Mouse (Mus musculus) spleen, postnatal 36 days (tissue): ENCODE data around the gene Rapgef4.

Experiments used
- DNase-seq, 2 experiments: peaks; one replicate each; pipeline ENCODE4 v3.0.0; 2022; ENCODE audit warnings: low spot score in 2 of 2, mixed read lengths in 1 of 2

The Rapgef4 gene

DNA sequence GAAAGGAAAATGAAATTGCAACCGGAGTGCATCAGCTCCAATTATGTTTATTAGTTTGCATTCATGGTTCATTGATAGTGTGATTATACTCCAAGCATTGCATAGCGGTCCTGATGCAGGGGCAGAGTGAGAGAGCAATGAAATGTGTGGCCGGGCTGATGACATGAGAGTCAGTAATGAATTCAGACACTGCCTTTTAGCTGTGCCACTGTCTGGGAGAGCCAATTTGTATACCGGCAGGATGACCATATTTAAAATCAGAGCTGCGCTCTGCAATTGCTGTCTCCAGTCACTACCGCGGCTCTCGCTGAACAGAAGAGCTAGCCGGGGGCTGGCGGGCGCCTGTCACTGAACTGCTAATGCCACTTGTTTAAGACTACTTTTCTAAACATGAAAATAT, 197.5 kb downstream of the Rapgef4 start:
- DNase-seq: no peak

DNA sequence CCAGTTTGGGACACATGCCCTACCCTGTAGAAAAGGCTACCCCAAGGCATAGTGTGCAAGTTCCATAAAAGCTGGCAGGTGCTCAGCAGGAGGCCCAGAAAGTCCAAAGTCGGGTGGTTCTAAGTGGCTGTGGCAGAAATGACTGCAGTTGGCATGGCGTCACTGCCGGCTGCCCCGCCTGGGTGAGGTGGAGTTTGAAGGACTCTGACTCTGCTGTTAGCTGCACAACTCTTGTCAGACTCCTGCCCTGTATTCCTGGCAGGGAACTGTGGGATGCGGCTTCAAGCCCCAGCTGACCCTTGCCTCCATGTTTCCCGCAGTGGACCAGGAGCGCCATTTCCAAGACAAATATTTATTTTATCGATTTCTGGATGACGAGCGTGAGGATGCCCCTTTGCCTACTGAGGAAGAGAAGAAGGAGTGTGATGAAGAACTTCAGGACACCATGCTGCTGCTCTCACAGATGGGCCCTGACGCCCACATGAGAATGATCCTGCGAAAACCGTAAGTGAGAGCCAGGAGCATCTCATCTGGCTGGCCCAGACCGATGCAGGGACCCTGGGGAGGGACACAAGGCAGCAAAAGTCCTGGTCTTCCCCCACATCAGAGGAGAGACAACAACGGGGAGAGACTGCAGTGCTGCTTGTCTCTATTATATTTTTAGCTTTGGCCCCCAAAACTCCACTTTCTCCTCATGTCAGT, 198.7 kb downstream of the Rapgef4 start:
- no peak for DNase-seq

DNA sequence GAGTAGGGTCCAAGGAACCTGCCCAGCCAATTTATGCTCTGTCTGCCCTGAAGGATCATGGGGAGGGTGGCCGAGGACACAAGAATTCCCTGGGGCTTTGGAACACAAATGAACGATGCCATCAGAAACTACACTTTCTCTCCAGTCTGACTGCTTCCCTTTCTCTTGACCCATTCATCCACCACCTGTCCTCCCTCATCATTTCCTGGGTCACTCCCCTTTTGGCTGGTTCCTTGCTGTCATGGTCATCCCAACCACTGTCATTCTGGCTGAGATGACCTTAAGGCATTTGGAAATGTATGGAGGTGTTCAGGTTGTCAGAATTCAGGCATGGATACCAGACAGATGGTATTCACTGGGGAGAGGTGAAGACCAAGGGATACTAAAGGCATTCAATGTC, 200.4 kb downstream of the Rapgef4 start:
- DNase-seq: no peak

DNA sequence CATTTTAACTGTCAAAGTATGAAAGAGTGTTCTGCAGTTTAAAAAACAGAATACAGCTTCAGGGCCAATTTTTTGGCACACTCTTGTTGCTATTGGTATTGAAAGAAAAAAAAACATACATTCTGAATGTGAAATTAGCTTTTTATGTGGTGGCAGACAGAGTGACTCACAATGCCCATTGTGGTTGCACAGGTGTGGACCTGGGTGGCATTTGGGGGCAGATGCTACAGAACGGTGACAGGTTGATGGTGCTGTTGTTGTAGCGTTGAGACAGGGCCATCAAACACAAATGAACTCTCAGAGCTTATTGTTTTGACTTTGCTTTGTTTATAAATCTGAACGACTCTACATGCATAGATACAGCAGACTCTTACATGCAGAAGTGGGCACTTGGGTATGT, 202.7 kb downstream of the Rapgef4 start:
- DNase-seq: no peak

DNA sequence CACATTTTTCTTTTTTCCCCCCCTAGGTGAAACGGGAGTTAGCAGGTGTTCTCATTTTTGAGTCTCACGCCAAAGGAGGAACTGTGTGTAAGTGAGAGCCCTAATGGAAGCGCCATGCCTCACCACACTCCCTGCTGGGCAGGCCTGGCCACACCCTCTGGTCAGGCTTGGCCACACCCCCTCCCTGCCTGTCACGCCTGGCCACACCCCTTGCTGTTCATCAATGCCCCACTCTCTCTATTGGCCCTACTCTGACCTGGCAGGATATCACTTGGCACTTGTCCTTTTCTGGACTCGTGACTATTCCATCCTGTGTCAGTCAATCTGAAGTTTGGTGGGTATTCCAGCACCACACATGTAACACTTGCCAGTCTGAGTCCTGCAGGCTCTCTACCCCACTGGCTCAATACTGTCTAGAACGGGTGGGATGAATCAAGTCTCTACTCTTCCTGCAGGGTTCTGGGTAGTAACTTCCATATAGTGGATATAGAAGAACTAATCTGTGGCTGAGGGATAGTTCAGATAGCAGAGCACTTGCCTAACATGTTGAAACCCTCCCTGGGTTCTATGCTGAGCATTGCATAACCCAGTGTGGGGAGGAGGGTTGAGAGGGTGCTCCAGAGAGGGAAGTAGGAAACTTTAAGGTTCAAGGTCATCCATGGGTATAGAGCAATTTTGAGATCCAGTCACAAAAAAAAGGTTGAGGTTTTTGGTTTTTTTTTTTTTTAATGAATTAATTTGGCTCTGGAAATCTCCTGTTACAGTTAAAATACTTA, 215.3 kb downstream of the Rapgef4 start:
- peak; percentile 43 to 47 for DNase-seq

DNA sequence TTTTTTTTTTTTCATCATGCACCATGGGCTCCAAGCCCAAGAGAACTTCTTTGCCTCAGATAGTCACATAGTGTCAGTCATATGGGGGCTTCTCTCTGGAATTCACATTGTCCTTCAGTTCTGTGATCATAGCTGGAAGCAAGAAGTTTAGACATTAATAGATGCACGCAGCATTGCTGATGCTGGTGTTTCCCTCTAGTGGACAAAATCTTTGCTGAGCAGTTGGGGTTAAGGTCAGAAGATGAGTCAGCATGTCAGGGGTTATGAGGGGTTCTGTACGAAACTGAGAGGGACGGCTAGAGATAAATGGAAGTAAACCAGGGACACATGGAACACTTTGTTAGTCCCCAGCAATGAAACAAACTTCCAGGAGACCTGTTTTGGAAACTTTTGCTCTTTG, 216.0 kb downstream of the Rapgef4 start:
- no peak for DNase-seq

DNA sequence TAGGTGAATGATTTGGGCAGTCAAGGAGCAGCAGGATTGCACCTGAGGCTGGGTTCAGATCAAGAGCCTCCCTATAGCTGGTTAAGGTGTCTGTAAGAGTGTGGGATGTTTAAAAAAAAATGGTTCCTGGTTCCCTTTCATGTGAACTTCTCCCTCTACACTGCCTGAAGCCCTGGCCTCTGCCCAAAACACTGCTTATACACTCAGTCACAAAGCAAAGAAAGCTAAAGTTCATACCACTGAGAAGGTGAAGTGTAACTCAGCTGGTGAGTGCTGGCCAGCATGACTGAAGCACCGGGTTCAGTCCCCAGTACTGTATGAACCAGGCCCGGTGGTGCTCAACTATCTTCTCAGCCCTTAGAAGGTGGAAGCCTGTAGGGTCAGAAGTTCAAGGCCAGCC, 218.4 kb downstream of the Rapgef4 start:
- DNase-seq: no peak

DNA sequence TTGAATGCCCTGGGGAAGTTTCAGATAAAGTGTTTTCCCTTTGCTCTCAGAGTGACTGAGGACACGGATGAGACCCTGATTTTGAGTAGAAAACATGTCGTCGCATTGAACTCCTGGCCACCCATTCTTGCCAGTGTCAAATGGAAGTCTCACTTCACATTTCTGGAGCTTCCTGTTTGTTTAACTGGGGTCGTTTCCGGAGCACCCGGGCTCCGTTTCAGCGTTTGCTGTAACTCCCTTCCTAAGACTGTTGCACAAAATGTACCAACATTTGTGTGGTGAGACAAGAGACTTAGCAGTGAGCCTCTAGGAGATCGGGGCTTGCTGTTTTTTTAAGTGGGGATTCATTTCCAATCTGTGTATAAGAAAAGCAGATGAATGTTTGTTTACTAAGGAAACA, 220.5 kb downstream of the Rapgef4 start:
- DNase-seq: no peak

DNA sequence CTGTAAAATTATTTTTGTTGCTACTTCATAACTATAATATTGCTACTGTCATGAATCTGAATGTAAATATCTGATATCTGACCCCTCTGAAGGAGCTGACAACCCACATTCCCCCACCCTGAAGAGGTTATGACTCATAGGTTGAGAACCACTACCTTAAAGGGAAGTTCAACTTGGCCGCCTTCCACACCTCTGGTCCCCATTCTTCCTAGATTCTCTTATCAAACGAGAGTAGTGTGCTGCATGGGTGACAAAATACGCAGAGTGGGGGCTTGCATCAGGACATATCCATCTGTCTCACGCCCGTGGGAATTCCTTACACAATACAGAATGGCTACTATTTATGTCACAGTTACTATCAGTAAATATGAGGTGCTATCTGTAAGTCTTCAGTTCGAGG, 221.2 kb downstream of the Rapgef4 start:
- no peak for DNase-seq

DNA sequence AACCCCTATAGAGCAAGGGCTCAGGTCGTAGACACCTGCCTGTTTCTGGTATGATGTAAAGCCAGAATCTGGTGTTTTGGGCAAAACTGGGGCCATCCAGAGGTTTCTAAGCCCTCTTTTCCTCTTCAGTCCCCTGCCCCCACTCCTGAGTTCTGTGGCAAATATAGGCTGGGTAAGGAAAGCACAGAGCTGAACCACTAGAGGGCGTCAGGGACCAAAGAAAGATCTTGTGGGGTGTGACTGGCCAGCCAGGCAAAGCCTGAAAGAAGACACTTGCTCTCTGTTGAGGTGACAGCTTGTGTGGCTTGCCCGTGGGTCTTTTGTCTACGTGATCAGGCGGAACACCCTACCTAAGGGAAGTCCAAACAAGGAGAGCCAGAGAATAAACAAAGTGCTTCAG, 222.6 kb downstream of the Rapgef4 start:
- DNase-seq: peak; percentile 27 to 36

DNA sequence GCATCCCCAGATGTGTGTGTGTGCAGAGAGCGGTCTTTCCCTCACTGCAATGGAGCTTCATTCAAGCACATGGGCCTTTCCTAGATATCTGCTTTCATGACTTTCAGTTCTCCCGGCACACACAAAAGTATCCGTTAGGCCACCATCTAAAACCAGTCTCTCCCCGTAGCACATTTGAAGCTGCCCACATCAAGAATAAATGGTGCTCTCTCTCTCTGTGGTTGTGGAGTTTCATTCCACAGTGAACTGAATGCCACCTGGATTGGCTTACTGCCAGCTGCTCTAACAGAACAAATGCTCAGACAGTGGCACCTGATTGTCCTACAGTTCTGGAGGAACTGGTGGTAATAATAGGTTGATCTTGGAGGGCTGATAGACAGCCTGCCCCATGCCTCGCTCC, 224.8 kb downstream of the Rapgef4 start:
- no peak for DNase-seq

DNA sequence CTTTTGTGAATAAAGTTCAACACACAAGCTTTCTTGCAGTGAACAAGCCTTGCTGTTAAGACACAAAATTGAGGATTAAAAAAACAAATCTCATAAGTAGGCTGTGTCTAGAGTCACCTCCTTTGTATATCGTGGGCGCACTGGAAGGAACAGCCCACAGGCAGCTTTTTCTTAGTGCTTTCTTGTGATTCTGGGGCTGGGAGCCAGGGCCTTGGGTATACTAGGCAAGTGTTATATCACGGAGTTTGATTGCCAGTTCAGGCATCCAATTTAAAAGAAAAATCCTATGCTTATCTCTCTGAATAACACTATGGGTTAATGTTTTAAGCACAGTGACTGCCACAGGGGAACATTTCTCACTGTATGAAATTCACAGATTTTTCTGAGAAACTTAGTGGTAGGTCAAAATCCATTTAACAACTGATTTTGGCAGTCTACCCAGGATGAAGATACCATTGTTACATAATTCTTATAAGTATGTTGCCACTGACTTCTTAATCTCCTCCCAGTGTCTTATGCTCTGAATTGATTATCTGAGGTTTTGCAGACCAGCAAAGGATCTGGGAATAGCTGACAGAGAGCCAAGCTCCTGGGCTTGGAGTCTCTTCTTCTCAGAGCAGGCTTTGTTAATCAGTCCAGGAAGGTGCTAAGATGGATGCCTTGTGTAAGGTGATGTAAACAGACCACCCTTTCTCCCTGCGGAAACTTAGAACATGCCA, 225.6 kb downstream of the Rapgef4 start:
- DNase-seq: no peak

DNA sequence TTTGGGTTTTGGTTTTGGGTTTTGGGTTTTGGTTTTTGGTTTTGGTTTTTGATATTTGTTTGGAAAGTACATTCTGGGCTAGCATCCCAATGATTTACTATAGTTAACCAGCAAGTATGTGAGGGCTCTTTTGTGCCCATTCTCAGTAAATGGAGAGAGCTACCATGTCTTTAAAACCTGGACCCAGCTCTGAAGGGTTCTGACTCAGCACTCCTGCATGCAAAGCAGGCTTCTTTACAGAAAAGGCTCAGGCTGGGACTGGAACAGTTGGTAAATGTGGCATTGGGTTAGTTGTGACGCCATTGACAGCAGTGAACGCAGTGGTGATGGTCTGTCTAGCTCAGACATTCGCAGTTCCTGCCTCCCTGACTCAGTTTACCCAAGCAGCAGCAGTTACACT, 236.3 kb downstream of the Rapgef4 start:
- DNase-seq: no peak

DNA sequence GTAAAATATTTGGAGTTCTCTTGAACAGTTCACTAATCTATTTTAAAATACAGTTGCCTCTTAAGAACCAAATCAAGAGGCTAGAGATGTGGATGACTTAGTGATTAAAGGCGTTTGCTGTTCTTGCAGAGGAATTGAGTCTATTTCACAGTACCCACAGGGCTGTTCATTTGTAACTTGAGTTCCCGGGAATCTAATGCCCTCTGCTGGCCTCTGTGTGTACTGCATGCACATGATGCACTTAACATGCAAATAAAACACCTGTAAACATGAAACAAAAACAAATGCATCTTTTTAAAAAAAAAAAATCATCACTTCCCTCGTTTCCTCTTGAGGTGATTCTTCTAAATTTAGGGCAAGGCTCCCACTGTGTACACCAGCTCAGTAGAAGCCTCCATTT, 238.9 kb downstream of the Rapgef4 start:
- DNase-seq: peak in 1 of 2 experiments; percentile 36

DNA sequence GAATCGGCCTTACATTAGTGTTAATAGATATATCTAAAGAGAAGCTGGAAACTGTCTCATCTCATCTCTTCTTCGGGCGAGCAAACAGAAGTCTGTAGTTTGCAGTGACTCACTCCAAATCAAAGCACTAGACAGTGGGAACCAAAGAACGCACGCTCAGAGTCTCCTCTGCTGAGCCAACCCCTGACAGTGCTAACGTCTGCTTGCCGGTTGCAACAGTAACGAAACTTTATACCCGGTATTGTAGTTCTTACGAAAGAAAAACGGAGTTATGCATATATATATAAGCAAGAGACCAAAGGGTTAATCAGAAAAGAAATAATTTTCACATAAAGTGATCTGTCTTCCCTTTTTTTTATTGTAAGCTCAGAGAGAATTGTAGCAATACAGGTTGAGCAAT, 240.2 kb downstream of the Rapgef4 start:
- no peak for DNase-seq

DNA sequence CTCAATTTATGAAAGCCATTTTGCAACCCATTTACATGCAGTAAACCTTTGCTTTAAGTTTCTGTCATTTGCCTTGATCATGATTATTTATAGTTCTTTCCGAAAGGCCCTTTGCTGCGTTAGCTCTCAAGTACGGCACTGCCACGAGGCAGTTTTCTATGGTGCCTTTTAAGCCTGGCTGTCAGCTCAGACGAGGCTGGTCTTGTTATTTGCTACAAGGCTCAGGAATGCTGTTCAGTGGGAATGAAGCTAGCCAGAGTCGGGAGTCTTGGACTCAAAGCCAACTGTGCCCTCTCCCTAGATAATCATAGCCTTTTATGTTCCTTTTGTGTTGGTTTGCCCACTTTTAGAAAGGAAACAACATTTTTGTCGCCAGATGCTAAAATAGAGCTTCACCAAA, 240.7 kb downstream of the Rapgef4 start:
- DNase-seq: no peak

DNA sequence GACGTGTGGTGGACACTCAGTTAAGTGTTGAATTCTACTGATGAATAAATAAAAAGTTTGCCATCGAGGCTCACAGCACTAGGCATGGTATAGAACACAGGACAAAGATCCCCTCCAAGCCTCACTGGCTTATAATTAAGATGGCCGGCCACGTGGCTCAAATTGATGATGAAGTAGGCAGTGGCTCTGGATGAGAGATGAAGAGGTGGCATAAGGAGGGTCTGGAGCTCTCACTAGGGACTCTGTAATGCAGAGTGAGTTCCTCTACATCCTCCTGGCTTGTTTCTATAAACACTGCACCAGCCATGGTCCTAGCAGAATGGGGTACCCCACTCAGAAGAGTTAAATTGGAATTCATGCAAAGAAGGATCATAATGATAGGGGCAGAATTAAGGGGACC, 241.2 kb downstream of the Rapgef4 start:
- no peak for DNase-seq

DNA sequence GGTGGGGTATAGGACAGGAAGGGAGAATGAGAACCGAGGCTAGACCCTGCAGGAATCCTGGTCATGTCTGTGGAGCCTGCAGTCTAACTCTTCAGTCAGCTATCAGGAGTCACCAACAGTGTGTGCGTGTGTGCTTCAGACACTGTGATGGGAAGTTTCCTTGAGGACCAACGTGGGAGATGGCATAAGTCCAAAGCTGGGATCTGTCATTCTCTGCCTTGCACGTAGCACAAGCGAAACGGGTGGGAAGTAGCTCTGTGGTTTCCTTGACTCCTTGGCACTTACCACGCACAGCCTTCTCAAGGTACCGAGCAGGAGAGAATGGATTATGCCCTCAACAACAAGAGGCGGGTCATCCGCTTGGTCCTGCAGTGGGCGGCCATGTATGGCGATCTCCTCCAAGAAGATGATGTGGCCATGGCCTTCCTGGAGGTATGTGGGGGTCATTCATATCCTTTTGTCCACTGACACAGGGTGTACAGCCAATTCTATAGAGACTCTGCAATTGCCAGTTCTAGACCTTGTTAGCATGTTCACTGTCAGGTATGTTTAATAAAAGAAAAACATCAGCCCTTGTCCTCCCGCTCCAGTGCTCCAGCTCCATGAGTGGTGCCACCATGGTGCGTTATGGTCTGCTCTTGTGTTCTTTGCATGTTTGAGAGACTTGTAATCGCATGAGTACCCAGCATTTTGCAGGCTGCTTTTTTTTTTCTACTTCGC, 241.9 kb downstream of the Rapgef4 start:
- no peak for DNase-seq

DNA sequence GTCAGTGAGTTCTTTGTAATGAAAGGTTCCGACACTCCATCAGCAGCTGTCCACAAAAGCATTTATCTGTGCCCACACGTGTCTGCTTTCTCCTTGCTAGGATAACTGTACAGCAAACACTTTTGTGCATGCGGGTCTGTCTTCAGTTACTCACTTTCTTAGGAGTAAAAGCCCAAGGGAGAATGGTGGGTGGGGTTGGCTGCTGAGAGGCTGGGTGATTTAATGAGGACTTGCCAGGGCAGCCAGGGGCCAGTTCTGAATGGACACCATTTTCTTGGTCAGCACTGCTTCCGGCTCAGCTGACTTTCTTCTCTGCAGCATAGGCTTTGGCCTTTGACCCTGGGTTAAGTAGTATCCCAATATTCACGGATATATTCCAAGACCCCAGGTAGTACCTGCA, 242.4 kb downstream of the Rapgef4 start:
- no peak for DNase-seq

DNA sequence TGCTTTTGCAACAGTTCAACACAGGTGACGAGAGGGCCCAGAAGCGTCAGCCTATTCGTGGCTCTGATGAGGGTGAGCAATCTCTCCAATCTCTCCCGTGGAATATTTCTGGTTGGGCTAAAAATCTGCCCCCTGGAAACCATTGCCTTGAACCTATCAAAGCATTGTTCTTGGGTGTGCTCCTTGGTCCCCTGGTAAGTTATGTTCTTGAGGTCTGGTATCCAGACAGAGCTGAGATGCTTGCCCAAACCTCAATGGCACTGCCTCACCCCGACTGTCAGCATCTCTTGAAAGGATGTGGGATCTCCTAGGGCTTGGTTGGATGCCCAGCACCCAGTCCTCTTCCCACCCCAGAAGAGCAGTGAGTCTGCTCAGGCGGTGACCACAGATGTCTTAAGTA, 245.0 kb downstream of the Rapgef4 start:
- no peak for DNase-seq

DNA sequence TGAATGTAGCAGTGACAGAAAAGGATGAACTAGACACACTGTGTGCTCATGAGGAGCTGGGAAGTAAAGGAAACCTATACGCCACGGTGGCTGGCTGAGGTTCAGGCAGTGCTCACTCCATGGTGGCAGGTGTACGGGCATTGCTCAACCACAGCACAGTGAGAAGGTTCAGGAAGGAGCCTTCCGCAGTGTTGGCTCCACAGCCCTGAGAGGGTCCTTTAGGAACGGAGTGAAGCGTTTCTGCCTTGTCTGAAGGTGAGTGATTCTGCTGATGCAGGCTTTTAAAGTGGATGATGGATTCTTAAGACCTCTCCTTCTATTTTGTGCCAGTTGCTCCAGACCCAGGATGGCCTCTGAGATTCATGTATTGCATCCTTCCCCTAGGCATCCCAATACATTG, 246.4 kb downstream of the Rapgef4 start:
- no peak for DNase-seq

DNA sequence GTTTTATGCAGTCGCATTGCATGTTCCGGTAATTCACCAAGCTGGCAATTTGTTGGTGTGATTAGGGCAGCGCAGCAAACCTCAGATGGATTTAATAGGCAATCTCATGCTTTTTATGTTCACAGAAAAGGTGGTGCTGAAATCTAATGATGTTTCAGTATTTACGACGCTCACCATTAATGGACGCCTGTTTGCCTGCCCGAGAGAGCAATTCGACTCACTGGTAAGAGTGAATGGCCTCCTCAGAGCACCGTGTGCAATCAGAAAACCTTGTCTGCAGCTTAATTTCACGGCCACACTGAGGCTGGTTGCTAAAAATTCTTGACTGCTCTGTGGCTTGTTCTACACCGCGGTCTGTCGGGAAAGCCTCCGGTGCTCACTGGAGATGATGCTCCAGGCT, 247.8 kb downstream of the Rapgef4 start:
- no peak for DNase-seq
